ENCODE assay signal across 38 mouse cellular contexts in genomic region chr1:30951795-30952194, GRCm38 (mm10). TPM values are rescaled to one million over a fixed set of nuclear protein-coding genes. Genes with fewer than 3 reads are reported as not detected.
"Had no signal": no experiment of that assay in that cellular context is flagged by ENCODE, and none has a peak within 500 bp of the region (broad histone marks: within the 10 kb centered on the region; RNA-seq: fewer than 3 reads in every experiment).

No protein-coding gene starts in this region.

- H3K27ac ChIP-seq: heart, adult 2 months; heart, embryonic 13.5 days; heart, embryonic 15.5 days; hindbrain, embryonic 13.5 days; hindbrain, postnatal 0 days; kidney, embryonic 15.5 days; kidney, postnatal 0 days; left cerebral cortex, adult 2 months; limb, embryonic 10.5 days; limb, embryonic 12.5 days had no signal

- H3K36me3 ChIP-seq: heart, embryonic 13.5 days; heart, embryonic 15.5 days; hindbrain, embryonic 13.5 days; hindbrain, embryonic 15.5 days; kidney, embryonic 15.5 days; limb, embryonic 10.5 days; limb, embryonic 12.5 days had no signal

- H3K27me3 ChIP-seq: heart, embryonic 13.5 days; heart, embryonic 15.5 days; hindbrain, embryonic 13.5 days; hindbrain, embryonic 15.5 days; kidney, embryonic 15.5 days; limb, embryonic 12.5 days had no signal

- H3K4me2 ChIP-seq: heart, embryonic 11.5 days; heart, embryonic 13.5 days; heart, embryonic 15.5 days; hindbrain, embryonic 13.5 days; hindbrain, embryonic 15.5 days; kidney, embryonic 15.5 days; limb, embryonic 12.5 days had no signal

- H3K9ac ChIP-seq: forebrain, postnatal 0 days; heart, embryonic 13.5 days; heart, embryonic 15.5 days; hindbrain, embryonic 13.5 days; hindbrain, embryonic 15.5 days; kidney, embryonic 15.5 days; limb, embryonic 12.5 days had no signal

- H3K9me3 ChIP-seq: heart, embryonic 13.5 days; heart, embryonic 15.5 days; hindbrain, embryonic 13.5 days; hindbrain, embryonic 15.5 days; kidney, embryonic 15.5 days; limb, embryonic 10.5 days; limb, embryonic 12.5 days had no signal

- DNase-seq: forebrain, postnatal 0 days; gastrocnemius, postnatal 14 days; gastrocnemius, postnatal 36 days; heart, adult 11 months; heart, adult 2 months; heart, postnatal 14 days; heart, postnatal 36 days; kidney, adult 11 months; kidney, adult 2 months; kidney, adult 9 months; kidney, postnatal 14 days; kidney, postnatal 36 days; layer of hippocampus, adult 9-11 months had no signal

- ATAC-seq: forebrain, postnatal 0 days; hindbrain, postnatal 0 days had no signal

- H3K4me3 ChIP-seq: heart, adult 2 months; heart, embryonic 13.5 days; heart, embryonic 15.5 days; hindbrain, embryonic 13.5 days; hindbrain, embryonic 15.5 days; kidney, embryonic 15.5 days; left cerebral cortex, adult 2 months; limb, embryonic 10.5 days; limb, embryonic 12.5 days had no signal

RNA-seq across cellular contexts. Expression of gene AC153137.1, which starts 26.0 kb away (rescaled TPM):
- total RNA-seq: forebrain, postnatal 0 days; gastrocnemius, adult 18-20 months; gastrocnemius, adult 8-10 months; gastrocnemius, postnatal 14 days; gastrocnemius, postnatal 36 days; heart, adult 2 months; heart, postnatal 14 days; heart, postnatal 36 days; hematopoietic stem cell, adult 5-6 weeks; hindbrain, postnatal 0 days; layer of hippocampus, adult 18-20 months; layer of hippocampus, adult 8-10 months; layer of hippocampus, postnatal 25 days; left cerebral cortex, adult 2 months; left cerebral cortex, postnatal 14 days; left cerebral cortex, postnatal 36 days had no signal
- polyA plus RNA-seq: forebrain, postnatal 0 days; gonadal fat pad, adult 2 months; heart, adult 2 months; heart, embryonic 11.5 days; heart, embryonic 13.5 days; heart, embryonic 15.5 days; heart, postnatal 0 days; hindbrain, embryonic 11.5 days; hindbrain, embryonic 13.5 days; hindbrain, embryonic 15.5 days; hindbrain, postnatal 0 days; intestine, embryonic 14.5 days; kidney, adult 2 months; kidney, embryonic 15.5 days; kidney, postnatal 0 days; large intestine, adult 2 months; limb, embryonic 10.5 days; limb, embryonic 12.5 days; limb, embryonic 14.5 days had no signal
